Mouse (Mus musculus) heart, embryonic 15.5 days (tissue): ENCODE measurements around the gene Dnajc8. TPM values are rescaled to one million over a fixed set of nuclear protein-coding genes. Genes with fewer than 3 reads are reported as not detected.
A peak's percentile ranks its signal among the peaks of the same experiment; 100 is the strongest.

ENCODE experiments used
- ATAC-seq: fragments of 200-750 bp; cut with Nextera tagmentation; replicated peaks from 2 replicates; pipeline ENCODE4 v1.8.0; 2017; ENCODE audit warnings: low read depth, moderate TSS enrichment; ENCODE audit not compliant: insufficient number of reproducible peaks, insufficient read depth, low FRiP score
- H3K27ac ChIP-seq: fragments of 300-500 bp; sonication (generic); 2 replicates; pipeline ENCODE4 v1.5.1; 2015; ENCODE audit warnings: mild to moderate bottlenecking, inconsistent platforms
- H3K27me3 ChIP-seq: fragments of 300-500 bp; sonication (generic); 2 replicates; pipeline ENCODE4 v1.6.1; 2015; ENCODE audit warnings: inconsistent platforms
- H3K36me3 ChIP-seq: fragments of 300-500 bp; sonication (generic); 2 replicates; pipeline ENCODE4 v1.6.1; 2015; ENCODE audit warnings: mild to moderate bottlenecking, inconsistent platforms
- H3K4me1 ChIP-seq: fragments of 300-500 bp; sonication (generic); replicated peaks from 2 replicates; pipeline ENCODE4 v1.6.1; 2015; ENCODE audit warnings: inconsistent platforms
- H3K4me2 ChIP-seq: fragments of 300-500 bp; sonication (generic); 2 replicates; pipeline ENCODE4 v1.6.1; 2015; ENCODE audit warnings: inconsistent platforms, mild to moderate bottlenecking, moderate library complexity
- H3K4me3 ChIP-seq: fragments of 300-500 bp; sonication (generic); 2 replicates; pipeline ENCODE4 v1.5.1; 2015; ENCODE audit warnings: mild to moderate bottlenecking, inconsistent platforms
- H3K9ac ChIP-seq: fragments of 300-500 bp; sonication (generic); 2 replicates; pipeline ENCODE4 v1.6.1; 2015; ENCODE audit warnings: mild to moderate bottlenecking, inconsistent platforms
- H3K9me3 ChIP-seq: fragments of 300-500 bp; sonication (generic); replicated peaks from 2 replicates; pipeline ENCODE4 v1.6.1; 2016; ENCODE audit warnings: inconsistent platforms
- WGBS: fragments of 180-500 bp; shearing (Covaris S2); methylation state at CpG from one replicate; pipeline ENCODE4 v1.1.7; 2015; ENCODE audit warnings: mixed read lengths; 5-methylcytosine and 5-hydroxymethylcytosine counted together
- polyA plus RNA-seq: library from polyadenylated mRNA; unstranded; fragments of >200 nt; fragmentation: Nextera tagmentation; extraction: Ambion mirVana; gene quantifications from 2 replicates; pipeline ENCODE4 v1.2.1, GENCODE M21; 2015

Gene Dnajc8
- polyA plus RNA-seq, 1 experiment from 2014 or later, result 106 TPM

DNA sequence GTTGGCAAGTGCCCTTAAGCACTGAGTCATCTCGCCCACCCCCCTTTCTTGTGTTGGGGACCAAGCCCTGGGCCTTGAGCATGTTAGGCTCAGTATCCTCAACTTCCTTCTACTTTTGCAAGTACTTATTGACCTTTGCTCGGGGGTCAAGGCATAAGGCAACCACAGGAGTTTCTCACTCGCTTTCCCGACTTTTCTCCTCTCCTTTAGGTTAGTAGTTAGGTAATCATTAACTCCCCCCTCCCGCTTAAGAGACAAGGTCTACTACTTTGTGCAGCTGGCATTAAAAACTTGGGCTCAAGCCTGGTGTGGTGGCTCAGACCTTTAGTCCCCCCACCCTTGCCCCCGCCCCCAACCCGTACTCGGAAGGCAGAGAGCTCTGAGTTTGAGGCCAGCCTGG is 17.3 kb upstream of the Dnajc8 start:
- no peaks in the 10 kb centered on the region for H3K27me3 ChIP-seq
- H3K4me1 ChIP-seq, result peaks cover 18% of the 10 kb centered on the region; the same call in 1 of the 2 replicates
- no peaks in the 10 kb centered on the region for H3K36me3 ChIP-seq
- no peak overlapping the region for H3K4me2 ChIP-seq
- H3K27ac ChIP-seq, result no peak overlapping the region
- no peaks in the 10 kb centered on the region for H3K9me3 ChIP-seq
- no peak overlapping the region for H3K4me3 ChIP-seq
- 69% methylated on average over 8 of the region's 8 CpGs for WGBS
- ATAC-seq, result no peak
- H3K9ac ChIP-seq, result no peak overlapping the region

DNA sequence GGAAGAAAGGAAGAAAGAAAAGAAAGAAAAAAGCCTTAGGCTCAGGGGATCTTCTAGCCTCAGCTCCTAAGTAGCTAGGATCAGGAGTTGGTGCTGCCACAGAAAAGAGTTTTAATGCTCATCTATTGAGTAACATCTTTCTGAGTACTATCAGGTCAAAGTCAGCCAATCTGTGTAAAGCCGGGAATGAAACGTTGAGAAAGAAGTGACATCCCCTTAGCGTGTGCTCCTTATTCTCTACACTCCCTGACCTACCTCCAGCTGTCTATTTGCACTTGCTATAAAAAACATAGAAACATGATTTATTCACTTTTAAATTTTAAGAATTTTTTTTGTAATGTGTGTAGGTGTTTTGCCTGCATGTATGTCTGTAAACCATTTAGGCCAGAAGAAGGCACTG is 16.2 kb upstream of the Dnajc8 start:
- Histone ChIP-seq H3K36me3 (no peaks in the 10 kb centered on the region), H3K4me1 (peaks cover 12% of the 10 kb centered on the region), H3K9me3 (no peaks in the 10 kb centered on the region), H3K9ac (no peak overlapping the region), H3K4me3 (no peak overlapping the region), H3K27me3 (no peaks in the 10 kb centered on the region), H3K27ac (no peak overlapping the region), H3K4me2 (no peak overlapping the region)
- 90% methylated on average over 3 of the region's 3 CpGs for WGBS
- no peak for ATAC-seq

GRCm38 (mm10) chr4:132524321-132524741 is 11.0 kb upstream of the Dnajc8 start:
- Histone ChIP-seq H3K4me1 (peaks cover 13% of the 10 kb centered on the region), H3K36me3 (peaks cover under 1% of the 10 kb centered on the region; the same call in 1 of the 2 replicates), H3K27ac (peak overlapping the region; percentile 55), H3K27me3 (no peaks in the 10 kb centered on the region), H3K9ac (no peak overlapping the region), H3K4me2 (no peak overlapping the region), H3K4me3 (no peak overlapping the region), H3K9me3 (no peaks in the 10 kb centered on the region)
- WGBS, result 21% methylated on average over 11 of the region's 11 CpGs
- no peak for ATAC-seq

DNA sequence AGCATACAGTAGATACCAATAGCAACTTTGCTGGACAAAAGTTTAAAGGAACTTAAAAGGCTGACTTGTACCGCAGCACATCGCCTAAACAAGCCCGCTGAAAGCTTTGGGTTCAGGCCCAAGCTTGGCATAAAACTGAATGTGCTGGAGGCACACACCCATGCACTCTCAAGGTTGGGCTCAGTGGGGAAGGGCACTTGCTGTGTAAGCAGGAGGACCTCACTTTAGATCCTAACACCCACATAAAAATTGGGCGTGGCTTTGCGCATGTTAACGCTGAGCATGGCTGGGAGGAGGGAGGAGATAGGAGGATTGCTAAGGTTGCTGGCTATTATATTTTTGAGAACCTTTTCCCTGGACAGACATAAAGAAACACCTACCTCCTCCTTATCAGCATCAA is 10.5 kb upstream of the Dnajc8 start:
- peak overlapping the region; percentile 55 for H3K27ac ChIP-seq
- no peaks in the 10 kb centered on the region for H3K27me3 ChIP-seq
- ATAC-seq, result no peak
- peaks cover 13% of the 10 kb centered on the region for H3K4me1 ChIP-seq
- H3K36me3 ChIP-seq, result peaks cover 4% of the 10 kb centered on the region; the same call in 1 of the 2 replicates
- H3K4me3 ChIP-seq, result no peak overlapping the region
- H3K9ac ChIP-seq, result no peak overlapping the region
- no peaks in the 10 kb centered on the region for H3K9me3 ChIP-seq
- 48% methylated on average over 6 of the region's 6 CpGs for WGBS
- H3K4me2 ChIP-seq, result no peak overlapping the region

- H3K27me3 ChIP-seq, result no peaks in the 10 kb centered on the region
- H3K9me3 ChIP-seq, result no peaks in the 10 kb centered on the region
- no peak overlapping the region for H3K4me3 ChIP-seq
- peaks cover 19% of the 10 kb centered on the region for H3K36me3 ChIP-seq
- ATAC-seq, result no peak
- H3K27ac ChIP-seq, result no peak overlapping the region
- no peak overlapping the region for H3K4me2 ChIP-seq
- peaks cover 17% of the 10 kb centered on the region for H3K4me1 ChIP-seq
- 51% methylated on average over 2 of the region's 2 CpGs for WGBS
- no peak overlapping the region for H3K9ac ChIP-seq
These were observed 8.7 kb upstream of the Dnajc8 start for GRCm38 (mm10) chr4:132526678-132527077.

- WGBS, result 86% methylated on average over 8 of the region's 8 CpGs
- Histone ChIP-seq H3K9ac (no peak overlapping the region), H3K36me3 (peaks cover 19% of the 10 kb centered on the region), H3K4me2 (no peak overlapping the region), H3K4me3 (no peak overlapping the region), H3K9me3 (no peaks in the 10 kb centered on the region), H3K4me1 (peaks cover 25% of the 10 kb centered on the region), H3K27ac (no peak overlapping the region), H3K27me3 (no peaks in the 10 kb centered on the region)
- no peak for ATAC-seq
These were observed 7.3 kb upstream of the Dnajc8 start for GRCm38 (mm10) chr4:132527917-132528522.

DNA sequence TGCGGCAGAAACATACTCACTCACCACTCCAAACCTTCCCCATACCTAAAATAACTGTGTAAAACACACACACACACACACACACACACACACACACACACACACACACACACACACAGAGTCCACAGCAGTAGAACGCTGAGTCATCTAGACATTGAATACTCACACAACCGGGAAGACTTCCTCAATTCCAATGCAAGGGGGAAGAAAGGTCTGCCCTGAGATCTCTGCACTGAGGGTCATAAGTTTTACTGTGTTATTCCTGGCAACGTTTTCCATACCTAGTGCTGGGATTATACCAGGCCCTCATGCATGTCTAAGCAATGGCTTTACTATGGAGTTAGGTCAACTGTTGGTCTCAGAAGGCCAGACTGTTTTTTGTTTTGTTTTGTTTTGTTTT is 6.0 kb upstream of the Dnajc8 start:
- WGBS, result 72% methylated on average over 4 of the region's 4 CpGs
- no peak overlapping the region for H3K27ac ChIP-seq
- H3K4me2 ChIP-seq, result no peak overlapping the region
- no peaks in the 10 kb centered on the region for H3K9me3 ChIP-seq
- peaks cover 19% of the 10 kb centered on the region for H3K36me3 ChIP-seq
- H3K9ac ChIP-seq, result no peak overlapping the region
- no peak for ATAC-seq
- H3K4me3 ChIP-seq, result no peak overlapping the region
- no peaks in the 10 kb centered on the region for H3K27me3 ChIP-seq
- peaks cover 27% of the 10 kb centered on the region for H3K4me1 ChIP-seq

- peaks cover 19% of the 10 kb centered on the region for H3K36me3 ChIP-seq
- no peak overlapping the region for H3K4me2 ChIP-seq
- H3K27me3 ChIP-seq, result no peaks in the 10 kb centered on the region
- peaks cover 22% of the 10 kb centered on the region for H3K4me1 ChIP-seq
- H3K9me3 ChIP-seq, result no peaks in the 10 kb centered on the region
- 92% methylated on average over 20 of the region's 20 CpGs for WGBS
- no peak overlapping the region for H3K27ac ChIP-seq
- ATAC-seq, result no peak
- H3K9ac ChIP-seq, result no peak overlapping the region
- H3K4me3 ChIP-seq, result no peak overlapping the region
These were observed 5.1 kb upstream of the Dnajc8 start for GRCm38 (mm10) chr4:132530033-132530804.

- Histone ChIP-seq H3K27ac (peak overlapping the region; percentile 94), H3K4me2 (peak overlapping the region; percentile 69), H3K36me3 (peaks cover 19% of the 10 kb centered on the region), H3K9ac (peak overlapping the region; percentile 83), H3K27me3 (no peaks in the 10 kb centered on the region), H3K4me3 (peak overlapping the region; percentile 76), H3K4me1 (peaks cover 36% of the 10 kb centered on the region), H3K9me3 (no peaks in the 10 kb centered on the region)
- WGBS, result under 1% methylated on average over 5 of the region's 5 CpGs
- ATAC-seq, result peak; percentile 44
These were observed 2.9 kb upstream of the Dnajc8 start for GRCm38 (mm10) chr4:132532496-132532895.

GRCm38 (mm10) chr4:132532981-132533916 is 2.1 kb upstream of the Dnajc8 start, which contains the start of gene Atpif1:
Atpif1 (minus strand) TSS chr4:132533659.
- Histone ChIP-seq H3K27ac (peak within 1 kb of the TSS; percentile 94), H3K36me3 (peaks cover 20% of the 10 kb centered on the region), H3K4me2 (peak within 1 kb of the TSS; percentile 69), H3K9ac (peak within 1 kb of the TSS; percentile 83), H3K27me3 (no peaks in the 10 kb centered on the region), H3K9me3 (no peaks in the 10 kb centered on the region), H3K4me1 (peaks cover 36% of the 10 kb centered on the region), H3K4me3 (peak within 1 kb of the TSS; percentile 76)
- ATAC-seq, result peak; percentile 78
- WGBS, result under 1% methylated on average over 63 of the region's 63 CpGs

GRCm38 (mm10) chr4:132539481-132539880 is 4.1 kb downstream of the Dnajc8 start:
- 91% methylated on average over 5 of the region's 5 CpGs for WGBS
- ATAC-seq, result no peak
- Histone ChIP-seq H3K27ac (no peak overlapping the region), H3K9ac (no peak overlapping the region), H3K4me3 (no peak overlapping the region), H3K4me1 (peaks cover 18% of the 10 kb centered on the region), H3K4me2 (no peak overlapping the region), H3K27me3 (no peaks in the 10 kb centered on the region), H3K36me3 (peaks cover 52% of the 10 kb centered on the region), H3K9me3 (no peaks in the 10 kb centered on the region)
